Mouse (Mus musculus) gastrocnemius, adult 8-10 months (tissue): Measurements from ENCODE around the gene Prrt1. TPM values are rescaled to one million over a fixed set of nuclear protein-coding genes. Genes with fewer than 3 reads are reported as not detected.

ENCODE experiments used
- DNase-seq, 2 experiments: peaks; one replicate each; pipeline ENCODE4 v3.0.0; 2022; ENCODE audit warnings: low spot score in 2 of 2
- total RNA-seq, 4 experiments: library from RNA; stranded (reverse); gene quantifications; 2 replicates each; pipeline ENCODE4 v1.2.4; 2022

Gene Prrt1
- total RNA-seq, 4 experiments from 2014 or later, result 0.12 to 0.35 (median 0.25) TPM; not detected in 1

GRCm38 (mm10) chr17:34597566-34598095 is 31.7 kb upstream of the Prrt1 start, which contains the start of gene Ager:
TSS of gene Ager (plus strand) at chr17:34597862.
- DNase-seq, result no peak

- no peak for DNase-seq
Observed at GRCm38 (mm10) chr17:34599891-34600290, 29.4 kb upstream of the Prrt1 start.

GRCm38 (mm10) chr17:34601796-34602195 is 27.5 kb upstream of the Prrt1 start:
- no peak for DNase-seq

GRCm38 (mm10) chr17:34603375-34604060 is 25.8 kb upstream of the Prrt1 start, which contains the start of gene Rnf5:
TSS of gene Rnf5 (minus strand) at chr17:34603690.
- DNase-seq, result peak; percentile 97

GRCm38 (mm10) chr17:34604061-34604508 is 25.2 kb upstream of the Prrt1 start, which contains the start of gene Agpat1:
TSS of gene Agpat1 (plus strand) at chr17:34604262.
- peak; percentile 95 to 98 for DNase-seq

- peak; percentile 57 to 63 for DNase-seq
Observed at GRCm38 (mm10) chr17:34604511-34605237, 24.7 kb upstream of the Prrt1 start.

- DNase-seq, result peak; percentile 94 to 96
Observed at GRCm38 (mm10) chr17:34605609-34606008, 23.7 kb upstream of the Prrt1 start.

GRCm38 (mm10) chr17:34606186-34607039 is 22.9 kb upstream of the Prrt1 start:
- no peak for DNase-seq

GRCm38 (mm10) chr17:34607997-34608396 is 21.3 kb upstream of the Prrt1 start:
- no peak for DNase-seq

- DNase-seq, result no peak
Observed at GRCm38 (mm10) chr17:34611050-34611449, 18.3 kb upstream of the Prrt1 start.

- no peak for DNase-seq
Observed at GRCm38 (mm10) chr17:34613054-34613645, 16.2 kb upstream of the Prrt1 start.

GRCm38 (mm10) chr17:34613830-34614229 is 15.5 kb upstream of the Prrt1 start:
- no peak for DNase-seq

GRCm38 (mm10) chr17:34615871-34616270 is 13.5 kb upstream of the Prrt1 start, which contains the start of gene Egfl8:
TSS of gene Egfl8 (minus strand) at chr17:34615971.
- DNase-seq, result no peak

- DNase-seq, result peak; percentile 47 to 48
Observed at GRCm38 (mm10) chr17:34618999-34619398, 10.3 kb upstream of the Prrt1 start.

- DNase-seq, result no peak
Observed at GRCm38 (mm10) chr17:34621006-34621405, 8.3 kb upstream of the Prrt1 start.

- no peak for DNase-seq
Observed at GRCm38 (mm10) chr17:34623161-34623560, 6.2 kb upstream of the Prrt1 start.

- DNase-seq, result no peak
Observed at GRCm38 (mm10) chr17:34624981-34625380, 4.4 kb upstream of the Prrt1 start.

GRCm38 (mm10) chr17:34626062-34626772 is 3.1 kb upstream of the Prrt1 start:
- DNase-seq, result no peak

- no peak for DNase-seq
Observed at GRCm38 (mm10) chr17:34626773-34627092, 2.6 kb upstream of the Prrt1 start.
